Mouse (Mus musculus): ENCODE data around the gene Retreg1.

The Retreg1 gene

DNA sequence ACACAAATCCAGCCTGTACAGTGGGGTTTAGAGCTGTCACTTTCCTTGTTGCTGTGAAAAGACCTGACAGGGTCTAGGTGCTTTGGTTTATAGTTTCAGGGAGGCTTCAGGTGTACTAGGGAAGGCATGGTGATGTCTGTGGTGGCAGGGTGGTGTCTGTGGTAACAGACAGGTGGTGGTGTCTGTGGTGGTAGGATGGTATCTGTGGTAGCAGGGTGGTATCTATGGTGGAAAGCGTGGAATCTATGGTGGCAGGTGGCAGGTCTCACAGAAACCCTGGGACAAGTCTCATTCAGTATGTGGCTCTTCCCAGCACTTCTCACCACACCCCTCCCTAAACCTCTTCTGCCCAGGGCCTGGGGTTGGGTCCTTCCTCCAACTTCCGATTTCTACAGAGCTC lies 8.7 kb upstream of the Retreg1 start:
- DNase-seq, result no peak

DNA sequence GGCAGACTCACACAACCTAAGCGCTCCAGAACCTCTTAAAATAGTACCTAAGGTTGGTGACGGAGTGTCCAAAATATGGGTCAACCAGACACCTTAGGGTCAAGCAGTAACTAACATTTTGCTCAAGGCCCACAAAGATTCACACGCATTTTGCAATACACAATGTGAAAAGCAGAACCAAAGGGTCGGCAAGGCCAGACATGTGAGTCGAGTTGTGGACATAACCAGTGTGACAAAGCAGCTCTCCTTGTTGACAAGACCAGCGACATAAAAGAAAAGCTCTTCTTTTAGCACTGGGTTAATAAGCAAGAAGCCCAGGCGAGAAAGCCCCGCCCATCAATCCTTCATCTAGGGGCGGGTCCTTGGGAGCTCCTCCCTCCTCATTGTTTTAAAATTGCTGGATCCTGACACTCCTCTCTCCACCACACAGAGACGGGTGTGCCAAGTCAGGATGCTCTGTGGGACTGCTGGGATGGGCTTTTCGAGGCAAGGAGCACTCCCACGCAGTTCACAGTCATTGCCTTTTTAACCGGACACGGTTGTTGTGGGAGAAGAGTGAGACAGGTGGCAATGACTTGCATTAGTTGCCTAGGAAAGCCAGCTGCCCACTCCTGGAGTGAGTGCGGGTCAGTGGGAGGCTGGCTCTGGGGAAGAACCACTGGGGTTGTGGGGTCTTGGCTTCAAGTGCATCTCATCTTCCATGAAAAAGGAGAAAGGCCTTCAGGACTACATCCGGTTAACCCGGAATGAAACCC lies 7.9 kb upstream of the Retreg1 start:
- DNase-seq, result no peak

DNA sequence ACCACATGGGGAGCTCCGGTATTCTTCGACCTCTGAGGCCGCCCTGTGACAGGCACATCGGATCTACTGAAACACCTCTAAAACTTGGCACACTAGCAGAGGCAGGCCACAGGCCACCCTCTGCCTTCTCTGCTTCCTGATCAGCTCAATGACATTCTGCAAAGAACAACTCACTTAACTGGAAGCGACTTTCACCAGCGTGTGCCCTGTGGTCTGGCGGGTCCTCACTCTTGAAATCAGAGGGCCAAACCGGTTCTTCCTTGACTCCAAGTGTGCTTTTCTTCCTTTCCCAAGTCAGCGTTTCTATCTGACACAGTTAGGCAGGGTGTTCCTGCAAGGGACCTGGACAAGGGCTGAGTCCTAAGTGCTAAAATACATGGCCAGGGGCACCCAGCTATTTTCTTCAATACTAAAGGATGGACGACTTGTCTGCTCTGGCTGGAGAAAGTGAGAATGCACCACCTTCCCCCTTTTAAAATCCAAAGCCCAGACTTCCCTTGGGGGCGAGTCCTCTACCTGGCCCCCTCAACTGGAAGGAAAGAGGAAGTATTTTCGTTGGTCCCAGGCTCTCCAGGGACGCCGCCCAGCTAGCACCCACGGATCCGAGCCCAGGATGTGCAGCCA lies 406 bp upstream of the Retreg1 start:
- DNase-seq, result no peak

DNA sequence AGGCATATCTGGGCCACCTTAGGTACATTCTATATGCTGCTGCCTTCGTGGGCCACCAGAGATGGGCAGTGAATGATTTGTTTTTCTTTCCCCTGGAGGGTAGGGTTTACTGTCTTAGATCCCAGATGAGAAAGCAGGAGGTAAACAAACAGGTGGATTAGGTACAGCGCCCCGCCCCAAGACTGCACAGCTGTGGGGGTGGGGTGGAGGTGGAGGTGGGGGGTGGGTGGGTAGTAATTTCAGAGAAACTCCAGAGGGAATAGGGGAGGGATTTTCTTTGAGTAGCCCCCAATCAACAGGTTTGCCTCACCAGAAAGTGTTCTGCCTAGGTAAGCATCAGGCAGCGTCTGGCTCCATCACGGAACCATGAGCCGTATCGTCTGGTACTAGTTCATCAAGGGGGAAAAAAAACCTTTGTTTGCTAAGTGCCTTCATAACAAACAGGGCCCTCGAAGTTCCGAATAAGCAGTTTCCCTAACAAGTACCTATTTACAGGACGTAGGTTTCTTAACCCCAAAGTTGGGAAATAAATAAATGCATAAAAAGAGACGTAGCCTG lies 1.1 kb downstream of the Retreg1 start:
- DNase-seq, result no peak

DNA sequence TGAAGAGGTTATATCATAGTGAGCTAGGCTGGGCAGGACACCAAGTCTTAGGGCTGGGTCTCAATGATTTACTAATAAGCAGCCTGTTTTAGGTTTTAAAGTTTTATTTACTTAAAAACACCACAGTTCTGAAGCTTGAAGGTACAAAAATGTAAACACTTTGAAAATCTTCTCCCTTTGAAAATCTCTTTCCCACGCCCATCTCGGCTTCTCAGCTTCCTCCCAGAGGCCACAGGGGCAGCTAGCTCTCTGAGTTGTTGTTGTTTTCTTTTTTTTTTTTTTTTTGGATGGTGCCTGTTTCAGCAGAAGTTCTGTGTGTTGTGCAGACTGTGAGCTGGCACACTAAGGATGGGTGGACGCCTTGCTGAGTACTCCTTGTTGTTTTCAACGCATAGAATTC lies 1.8 kb downstream of the Retreg1 start:
- DNase-seq, result no peak

DNA sequence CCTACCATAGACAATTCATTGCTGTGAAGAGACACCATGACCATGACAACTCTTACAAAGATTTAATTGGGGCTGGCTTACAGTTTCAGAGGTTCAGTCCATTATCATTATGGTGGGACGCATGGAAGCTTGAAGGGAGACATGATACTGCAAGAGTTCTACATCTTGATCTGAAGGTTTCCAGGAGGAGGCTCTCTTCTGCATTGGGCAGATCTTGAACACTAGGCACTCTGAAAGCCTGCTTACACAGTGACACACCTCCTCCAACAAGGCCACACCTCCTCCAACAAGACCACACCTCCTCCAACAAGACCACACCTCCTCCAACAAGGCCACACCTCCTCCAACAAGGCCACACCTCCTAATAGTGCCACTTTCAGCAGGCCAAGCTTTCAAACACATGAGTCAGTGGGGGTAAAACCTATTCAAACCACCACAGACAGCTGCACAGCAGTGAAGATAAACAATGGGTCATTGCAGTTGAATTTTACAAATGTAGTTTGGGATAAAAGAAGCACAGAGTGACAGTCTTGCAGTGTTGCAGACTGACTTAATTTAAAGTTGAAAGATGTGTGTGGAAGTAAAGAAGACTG lies 4.7 kb downstream of the Retreg1 start:
- no peak for DNase-seq

DNA sequence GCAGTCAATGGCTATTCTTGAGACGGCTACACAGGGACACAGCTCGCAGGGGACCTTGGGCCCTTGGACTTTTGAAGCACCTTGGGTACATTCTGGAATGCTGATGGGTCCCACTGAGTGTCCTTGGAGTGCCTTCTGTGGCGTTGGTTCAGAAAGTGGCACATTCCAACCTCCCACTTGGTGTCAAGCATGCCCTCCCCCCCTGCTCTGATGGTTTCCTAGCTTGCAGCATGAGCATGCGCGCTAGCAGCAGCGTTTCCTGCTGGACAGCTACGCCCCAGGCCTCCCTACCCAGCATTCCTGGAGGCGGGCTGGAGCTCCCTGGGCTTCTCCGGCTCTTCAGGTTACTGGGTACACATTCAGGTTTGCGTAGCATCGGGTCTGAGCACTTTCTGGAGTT lies 7.6 kb downstream of the Retreg1 start:
- DNase-seq, result no peak

DNA sequence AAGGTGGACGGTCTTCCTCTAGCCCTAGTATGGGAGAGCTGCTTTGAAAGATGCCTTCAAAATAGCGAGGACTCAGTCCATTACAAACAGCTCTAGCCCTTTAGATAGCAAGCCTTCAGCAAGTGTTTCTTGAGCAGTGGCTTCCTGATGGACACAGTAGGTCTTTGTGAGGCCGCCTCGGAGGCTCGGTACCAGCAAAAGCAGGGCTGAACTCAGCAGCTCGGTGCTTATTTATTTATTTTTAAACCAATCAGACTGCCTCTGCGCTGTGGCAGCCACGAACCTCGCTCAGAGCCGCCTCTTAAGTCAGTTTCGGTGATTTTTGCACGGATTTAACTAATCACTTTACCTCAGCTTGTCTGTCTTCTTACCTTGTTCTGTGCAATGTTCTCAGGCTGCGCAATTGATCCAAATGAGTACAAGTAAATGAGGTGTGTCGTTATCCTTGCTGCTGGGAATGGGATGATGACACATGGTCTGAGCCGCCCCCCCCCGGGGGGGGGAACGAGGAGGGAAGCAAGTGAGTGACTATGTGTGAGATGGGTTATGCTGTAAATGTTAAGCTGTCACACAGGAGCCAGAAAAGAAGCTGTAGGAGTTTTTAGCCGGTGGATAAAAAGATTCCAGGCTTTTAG lies 11.4 kb downstream of the Retreg1 start:
- no peak for DNase-seq

DNA sequence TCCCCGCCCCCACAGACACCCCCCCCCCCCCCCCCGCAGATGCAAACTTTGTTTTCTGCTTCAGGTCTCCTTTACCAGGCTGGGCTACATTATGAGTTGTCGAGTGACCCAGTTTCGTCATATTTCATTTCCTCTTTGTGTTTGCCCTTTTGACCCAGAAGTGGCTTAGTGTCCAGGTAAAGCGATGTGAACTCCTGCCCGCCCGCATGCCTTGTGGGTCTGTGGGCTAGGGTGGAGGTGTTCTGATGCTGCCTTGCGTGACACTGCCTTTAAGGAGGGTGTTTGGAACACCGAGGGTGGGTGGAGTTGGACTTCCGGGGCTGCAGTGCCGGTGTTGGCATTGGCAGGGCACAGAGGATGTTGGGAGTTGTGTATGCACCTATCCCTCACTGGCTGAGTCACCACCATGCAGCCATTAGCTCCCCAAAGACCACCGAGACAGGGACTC lies 15.7 kb downstream of the Retreg1 start:
- DNase-seq, result peak; percentile 47

DNA sequence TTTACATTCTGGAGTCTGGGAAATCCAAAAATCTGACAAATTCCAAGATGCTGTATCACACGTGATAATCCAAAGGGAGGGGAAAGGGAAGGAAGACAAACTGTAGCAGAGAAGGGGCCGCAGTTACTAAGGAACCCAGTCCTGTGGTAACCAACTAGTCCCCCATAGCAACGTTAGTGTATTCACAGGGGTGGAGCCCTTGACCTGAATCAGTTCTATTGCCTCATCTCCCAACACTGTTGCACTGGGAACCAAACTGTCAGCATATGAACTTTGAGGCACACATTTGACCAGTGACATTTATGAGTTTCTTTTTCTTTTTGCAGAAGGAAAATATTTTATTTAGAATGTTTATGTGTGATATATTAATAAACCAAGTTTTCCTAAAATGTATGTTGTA lies 16.5 kb downstream of the Retreg1 start:
- no peak for DNase-seq

DNA sequence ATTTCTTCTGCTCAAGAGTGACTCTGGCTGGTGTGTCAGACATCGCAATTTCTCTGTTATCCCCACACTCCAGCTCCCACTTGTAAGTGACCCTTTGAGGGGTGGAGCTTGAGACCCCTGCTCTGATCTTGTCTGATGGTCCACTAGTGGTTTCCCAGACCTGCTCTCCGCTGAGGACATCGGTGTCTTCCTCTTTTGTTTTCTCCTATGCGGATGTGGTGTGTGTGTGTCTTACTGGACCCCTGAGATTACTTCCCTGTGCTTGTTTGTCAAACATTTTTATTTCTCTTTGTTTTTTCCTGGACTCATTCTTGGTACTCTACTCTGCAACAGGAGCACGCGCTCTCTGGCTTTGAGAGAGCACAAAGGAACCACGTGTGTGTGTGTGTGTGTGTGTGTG lies 18.9 kb downstream of the Retreg1 start:
- no peak for DNase-seq

DNA sequence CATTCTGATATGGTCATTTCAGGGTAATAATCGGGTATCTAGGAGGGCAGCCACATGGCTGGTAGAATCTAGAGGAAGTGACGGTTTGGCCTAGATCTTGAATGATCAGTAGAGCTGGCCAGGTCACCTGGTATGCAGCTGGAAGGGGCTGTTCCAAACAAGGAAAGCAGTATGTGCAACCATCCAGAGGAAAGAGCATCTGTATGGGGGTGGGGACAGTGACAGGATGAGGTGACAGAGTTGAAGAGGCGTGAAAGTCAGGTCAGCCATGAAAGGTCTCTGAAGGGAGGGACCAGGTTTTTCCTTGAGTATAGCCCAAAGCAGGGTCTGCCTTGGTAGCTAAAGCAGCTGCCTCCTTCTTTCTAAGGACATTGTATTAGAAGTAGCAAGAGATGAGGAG lies 22.6 kb downstream of the Retreg1 start:
- DNase-seq, result no peak

DNA sequence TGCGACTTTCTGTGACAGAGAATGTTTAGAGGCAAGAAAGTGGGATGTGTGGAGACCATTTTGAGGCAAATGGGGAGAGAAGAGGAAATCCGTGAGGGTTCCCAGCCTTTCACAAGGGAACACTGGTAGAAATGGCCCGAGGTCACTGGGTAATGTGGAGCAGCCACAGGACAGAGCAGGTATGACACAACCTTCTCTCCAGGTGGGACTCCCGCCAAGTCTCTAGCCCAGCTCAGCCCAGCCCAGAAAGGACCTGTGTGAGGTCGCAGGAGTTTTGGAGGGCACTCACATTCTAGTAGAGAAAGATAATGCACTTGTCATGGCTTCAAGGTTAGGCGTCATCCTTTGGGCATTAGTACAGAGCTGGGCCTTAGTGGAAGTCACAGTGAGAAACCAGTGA lies 23.1 kb downstream of the Retreg1 start:
- no peak for DNase-seq

DNA sequence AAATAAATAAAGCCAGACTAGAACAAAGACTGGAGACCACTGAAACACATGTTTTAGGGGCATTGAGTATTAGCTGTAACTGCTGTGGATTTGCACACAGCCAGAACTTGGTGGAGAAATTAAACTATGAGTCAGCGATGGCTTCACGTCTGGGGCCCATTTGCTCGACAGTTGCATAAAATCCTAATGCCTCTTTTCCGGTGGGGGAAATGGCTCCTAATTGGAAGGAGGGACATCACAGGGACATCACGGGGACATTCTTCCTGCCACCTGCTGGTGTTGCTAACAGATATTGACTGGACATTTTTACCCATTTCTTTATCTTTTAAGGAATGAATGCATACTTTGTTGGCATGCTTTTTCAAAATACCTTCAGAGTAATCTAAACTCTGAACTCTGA lies 26.1 kb downstream of the Retreg1 start:
- no peak for DNase-seq

DNA sequence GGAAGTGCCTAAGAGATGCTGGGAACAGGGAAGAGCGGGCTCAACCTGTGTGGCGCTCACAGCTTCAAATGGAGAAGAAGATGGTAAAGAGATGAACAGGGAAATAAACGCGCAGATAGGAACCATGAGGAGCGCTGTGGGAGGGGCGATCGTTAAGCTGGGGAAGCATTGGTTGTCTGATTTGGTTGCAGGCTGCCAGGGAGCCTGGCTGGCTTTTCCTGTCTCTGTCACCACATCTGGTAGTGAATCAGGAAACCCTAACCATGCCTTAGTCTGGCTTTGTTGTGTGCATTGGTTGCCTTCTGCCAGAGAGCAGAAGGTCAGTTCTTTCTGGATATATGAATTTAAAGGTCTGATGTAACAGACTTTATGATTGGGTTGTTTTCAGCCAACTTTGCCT lies 28.5 kb downstream of the Retreg1 start:
- no peak for DNase-seq

DNA sequence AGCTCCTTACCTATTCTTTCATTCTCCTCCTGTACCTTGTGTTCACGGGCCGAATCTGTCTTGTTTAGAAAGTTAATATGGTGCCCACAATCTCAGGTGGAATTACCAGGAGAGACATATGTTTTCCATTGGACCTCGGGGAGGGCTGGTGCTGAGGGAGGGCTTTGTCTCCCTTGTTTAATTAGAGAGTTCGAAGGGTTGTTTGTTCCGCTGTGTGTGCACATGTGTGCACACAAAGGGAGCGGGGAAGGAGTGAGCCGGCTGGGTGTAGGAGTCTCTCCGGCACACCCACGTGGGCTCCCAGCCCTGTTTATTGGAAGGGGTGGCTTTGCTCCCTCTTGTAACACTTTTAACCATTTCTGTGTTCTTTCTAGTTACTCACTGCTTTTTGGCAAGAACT lies 29.1 kb downstream of the Retreg1 start:
- DNase-seq, result no peak

DNA sequence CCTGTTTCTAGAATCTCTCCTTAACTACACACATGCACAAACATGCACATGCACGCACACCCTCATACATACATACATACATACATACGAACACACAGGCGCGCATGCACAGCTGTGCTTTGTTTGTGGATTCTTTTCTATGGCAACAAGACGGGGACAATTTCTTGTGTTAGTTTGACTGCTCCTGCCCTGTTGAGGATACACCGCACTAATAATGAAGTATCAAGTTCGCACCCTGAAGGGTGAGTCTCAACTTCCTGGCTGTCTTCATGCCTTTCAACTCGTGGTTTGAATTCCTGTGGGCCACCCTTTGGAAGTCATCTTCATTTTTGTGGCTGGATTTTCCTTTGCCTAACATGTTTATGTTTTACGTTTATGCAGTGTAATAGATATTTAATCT lies 29.7 kb downstream of the Retreg1 start:
- no peak for DNase-seq

DNA sequence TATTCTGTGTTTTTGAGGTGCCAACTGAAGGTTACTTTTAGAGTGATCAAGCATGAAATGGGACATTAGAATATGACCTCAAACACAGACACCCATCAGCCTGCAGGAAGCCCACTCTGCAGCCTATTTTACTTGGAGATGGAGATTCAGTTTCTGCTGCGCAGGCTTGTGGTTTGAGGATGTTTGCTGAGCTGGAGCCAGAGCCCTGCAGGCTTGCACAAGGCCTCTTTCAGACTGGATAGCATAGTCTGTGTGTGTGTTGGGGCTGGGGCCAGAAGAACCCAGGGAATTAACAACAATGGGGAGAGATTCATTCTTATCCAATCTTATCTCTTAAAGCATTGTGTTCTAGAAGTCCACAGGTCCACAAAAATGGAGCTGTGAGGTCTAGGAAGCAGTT lies 30.6 kb downstream of the Retreg1 start:
- no peak for DNase-seq

DNA sequence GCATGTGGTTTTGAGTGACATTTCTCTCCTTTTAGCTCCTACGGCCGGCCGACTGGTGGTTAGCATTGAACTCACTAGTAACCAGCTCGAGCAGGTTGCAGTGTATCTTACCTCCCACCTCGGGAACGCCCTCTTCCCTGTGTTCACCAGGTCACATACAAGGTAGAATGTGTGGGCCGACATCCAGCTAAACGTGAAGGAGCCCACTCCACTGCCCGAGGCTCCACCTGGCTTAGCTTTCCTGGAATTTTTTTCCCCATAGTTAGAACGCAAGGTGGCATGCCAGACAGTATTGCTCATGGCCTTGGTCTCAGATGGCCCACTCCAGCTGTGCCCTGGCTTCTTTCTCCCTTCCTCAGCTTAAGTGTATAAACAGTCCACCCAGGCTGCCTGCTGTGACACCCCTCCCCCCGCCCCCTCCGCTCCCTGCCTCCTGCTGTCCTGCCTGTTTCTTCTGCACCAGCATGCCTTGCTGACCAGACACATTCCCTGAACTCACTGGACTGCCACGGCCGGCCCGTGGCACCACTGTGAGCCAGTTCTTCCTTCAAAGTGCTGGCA lies 33.7 kb downstream of the Retreg1 start:
- DNase-seq, result no peak

DNA sequence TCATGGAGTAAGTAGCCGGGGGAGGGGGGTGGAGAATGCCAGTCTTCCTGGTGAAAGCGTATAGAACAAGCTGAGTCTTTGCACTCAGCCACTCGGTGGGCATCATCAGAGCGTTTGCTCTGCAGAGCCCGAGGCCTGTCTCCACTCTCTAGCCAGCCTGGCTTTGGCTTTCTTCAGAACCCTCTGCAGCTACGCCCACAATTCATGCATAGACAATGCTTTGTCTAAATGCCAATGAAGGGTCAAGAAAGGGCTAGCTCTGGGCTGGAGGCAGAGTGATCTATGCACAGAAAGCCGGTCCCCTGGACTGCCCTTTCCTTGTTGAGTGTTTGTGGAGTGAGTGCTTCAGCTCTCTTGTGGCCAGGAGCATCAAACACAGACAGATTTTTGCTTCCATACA lies 34.8 kb downstream of the Retreg1 start:
- DNase-seq, result no peak

DNA sequence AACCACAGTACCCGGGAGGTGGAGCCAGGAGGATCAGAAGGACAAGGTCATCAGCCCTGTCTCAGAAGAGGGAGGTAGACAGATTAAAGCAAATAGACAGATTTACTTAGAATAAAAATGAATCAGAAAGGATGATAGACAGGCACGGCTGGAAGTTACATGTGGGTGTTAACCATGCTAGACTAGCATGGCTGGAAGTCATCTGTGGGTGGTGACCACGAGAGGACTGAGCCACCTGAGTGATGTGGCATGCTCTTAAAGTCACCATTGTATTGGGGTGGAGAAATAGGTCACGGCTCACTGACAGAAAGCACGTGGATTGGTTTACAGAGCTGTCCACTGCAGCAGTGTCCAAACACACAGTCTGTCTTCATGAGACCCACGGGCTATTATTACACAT lies 36.2 kb downstream of the Retreg1 start:
- DNase-seq, result no peak

DNA sequence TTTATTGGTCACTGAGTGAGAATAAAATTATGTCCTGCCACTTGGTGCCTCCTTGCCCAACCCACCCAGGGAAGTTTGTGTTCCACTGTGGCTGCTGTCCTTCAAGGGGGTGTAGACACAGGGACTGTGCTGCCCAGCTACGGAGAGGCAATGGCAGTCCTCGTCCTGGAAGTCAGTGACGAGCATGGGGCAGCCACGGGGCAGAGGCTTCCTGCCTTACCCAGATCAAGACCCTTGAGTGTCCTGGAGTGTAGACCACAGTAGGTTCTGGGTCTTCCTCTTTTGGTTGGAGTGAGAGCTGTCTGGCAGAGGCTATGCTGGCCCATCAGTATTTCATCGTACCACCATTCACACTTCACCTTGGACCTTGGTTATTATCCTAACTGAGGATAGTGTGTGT lies 37.2 kb downstream of the Retreg1 start:
- no peak for DNase-seq

DNA sequence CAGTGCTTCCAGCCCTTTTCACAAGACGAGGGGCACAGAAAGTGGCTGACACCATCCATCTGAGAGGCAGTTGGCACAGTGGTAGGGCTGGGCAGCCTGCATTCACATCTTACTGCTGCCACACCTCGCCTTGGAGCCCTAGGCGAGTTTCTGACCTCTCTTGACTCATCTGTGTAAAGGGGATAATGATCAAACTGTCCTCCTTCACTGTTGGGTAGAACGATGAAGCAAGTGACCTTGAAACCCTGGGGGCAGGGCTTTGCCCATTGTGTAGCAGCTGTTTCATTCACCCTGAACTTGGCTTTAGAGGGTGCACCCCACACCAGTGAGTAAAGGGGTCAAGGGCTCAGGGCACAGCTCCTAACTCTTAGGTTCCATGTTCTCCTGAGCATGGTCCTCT lies 39.0 kb downstream of the Retreg1 start:
- DNase-seq, result no peak
